Mouse (Mus musculus) CD4-positive helper T cell, adult 2 months (primary cell): Measurements from ENCODE around the gene Ap3d1.
A peak's percentile ranks its signal among the peaks of the same experiment; 100 is the strongest.

Source experiments
- DNase-seq: peaks from one replicate; pipeline ENCODE4 v3.0.0-alpha.2; 2012; ENCODE audit warnings: low read depth, missing footprints, low spot score

Gene Ap3d1

GRCm38 (mm10) chr10:80757717-80758116 lies 15.7 kb upstream of the Ap3d1 start:
- DNase-seq: peak; percentile 79

- DNase-seq: peak; percentile 31
Observed at GRCm38 (mm10) chr10:80756967-80757366, 14.9 kb upstream of the Ap3d1 start.

- no peak for DNase-seq
Observed at GRCm38 (mm10) chr10:80756509-80756908, 14.4 kb upstream of the Ap3d1 start.

- DNase-seq: no peak
Observed at GRCm38 (mm10) chr10:80756099-80756498, 14.0 kb upstream of the Ap3d1 start.

GRCm38 (mm10) chr10:80755291-80756015 lies 13.4 kb upstream of the Ap3d1 start:
- DNase-seq: no peak

GRCm38 (mm10) chr10:80754594-80755290 lies 12.7 kb upstream of the Ap3d1 start, which contains the start of gene Dot1l:
Gene Dot1l (plus strand): TSS chr10:80755206.
- peak; percentile 100 for DNase-seq

- DNase-seq: peak; percentile 79
Observed at GRCm38 (mm10) chr10:80752079-80752625, 10.1 kb upstream of the Ap3d1 start.

GRCm38 (mm10) chr10:80751188-80751832 lies 9.2 kb upstream of the Ap3d1 start:
- DNase-seq: peak; percentile 82

GRCm38 (mm10) chr10:80748609-80749008 lies 6.5 kb upstream of the Ap3d1 start:
- peak; percentile 57 for DNase-seq

- DNase-seq: peak; percentile 79
Observed at GRCm38 (mm10) chr10:80747410-80747809, 5.3 kb upstream of the Ap3d1 start.

- peak; percentile 47 for DNase-seq
Observed at GRCm38 (mm10) chr10:80744262-80744661, 2.2 kb upstream of the Ap3d1 start.

GRCm38 (mm10) chr10:80741634-80742179 lies 357 bp downstream of the Ap3d1 start:
- DNase-seq: no peak

- DNase-seq: no peak
Observed at GRCm38 (mm10) chr10:80741146-80741545, 918 bp downstream of the Ap3d1 start.

GRCm38 (mm10) chr10:80738657-80739056 lies 3.4 kb downstream of the Ap3d1 start:
- peak; percentile 47 for DNase-seq

GRCm38 (mm10) chr10:80736731-80737130 lies 5.3 kb downstream of the Ap3d1 start:
- no peak for DNase-seq

- no peak for DNase-seq
Observed at GRCm38 (mm10) chr10:80732611-80733101, 9.4 kb downstream of the Ap3d1 start.

- no peak for DNase-seq
Observed at GRCm38 (mm10) chr10:80727369-80728127, 14.5 kb downstream of the Ap3d1 start.

GRCm38 (mm10) chr10:80717281-80717680 lies 24.8 kb downstream of the Ap3d1 start:
- DNase-seq: no peak

- DNase-seq: no peak
Observed at GRCm38 (mm10) chr10:80710834-80711233, 31.2 kb downstream of the Ap3d1 start.

- DNase-seq: no peak
Observed at GRCm38 (mm10) chr10:80705479-80705878, 36.6 kb downstream of the Ap3d1 start.

GRCm38 (mm10) chr10:80705033-80705432 lies 37.0 kb downstream of the Ap3d1 start:
- no peak for DNase-seq
